Mouse (Mus musculus) gastrocnemius, adult 8-10 months (tissue): ENCODE measurements around the gene Ceacam15. TPM values are rescaled to one million over a fixed set of nuclear protein-coding genes. Genes with fewer than 3 reads are reported as not detected.

ENCODE experiments used
- DNase-seq, 2 experiments: peaks; one replicate each; pipeline ENCODE4 v3.0.0; 2022; ENCODE audit warnings: low spot score in 2 of 2
- total RNA-seq, 4 experiments: library from RNA; stranded (reverse); gene quantifications; 2 replicates each; pipeline ENCODE4 v1.2.4; 2022

Ceacam15 gene
- total RNA-seq, 4 experiments from 2014 or later = not detected

DNA sequence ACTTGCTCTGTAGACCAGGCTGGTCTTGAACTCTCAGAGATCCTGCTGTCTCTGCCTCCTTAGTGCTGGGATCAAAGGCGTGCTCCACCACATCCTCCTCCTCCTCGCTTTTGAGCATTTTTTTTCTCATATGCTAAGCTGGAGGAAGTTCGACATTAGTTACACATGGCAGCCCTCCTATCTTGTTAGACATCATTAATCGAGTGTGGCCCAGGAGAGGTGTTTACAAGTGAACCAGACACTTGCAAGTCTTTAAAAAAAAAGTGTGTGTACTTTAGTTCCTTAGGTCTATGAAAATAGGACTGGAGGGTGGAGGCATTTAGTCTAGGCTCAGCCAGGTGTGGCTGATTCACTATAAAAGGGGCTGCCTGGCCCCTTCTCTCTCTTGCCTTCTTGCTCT lies 44.5 kb downstream of the Ceacam15 start:
- no peak for DNase-seq

DNA sequence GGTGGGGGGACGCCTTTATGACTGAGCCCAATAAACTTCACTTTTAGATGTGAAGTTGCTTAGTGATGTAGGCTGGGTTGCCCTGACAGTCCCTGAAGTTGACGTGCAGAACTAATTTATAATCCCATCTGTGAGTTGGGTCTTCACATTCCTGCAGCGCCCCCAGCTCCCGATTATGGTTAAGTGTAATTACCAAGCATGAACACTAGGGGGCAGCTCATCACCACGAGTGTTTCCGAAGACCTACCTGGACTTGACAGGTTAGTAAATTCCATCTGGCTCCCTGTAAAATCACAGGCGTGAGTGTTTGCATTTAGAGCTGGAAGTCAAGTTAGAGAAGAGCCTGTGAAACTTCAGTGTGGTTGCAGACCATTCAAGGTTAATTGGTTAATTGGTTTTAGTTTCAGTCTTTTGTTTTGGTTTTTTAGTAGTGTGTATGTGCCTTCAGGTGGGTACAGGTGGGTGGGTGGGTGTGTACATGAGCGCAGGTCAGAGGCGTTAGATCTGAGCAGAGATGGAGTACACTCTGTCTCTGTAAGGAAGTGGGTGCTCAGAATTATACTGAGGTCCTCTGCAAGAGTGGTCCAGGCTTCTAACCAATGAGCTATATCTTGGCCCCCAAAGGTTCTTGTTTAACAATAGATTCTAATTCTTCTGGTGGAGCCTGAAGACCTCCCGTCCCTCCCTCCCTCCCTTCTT lies 45.8 kb downstream of the Ceacam15 start:
- DNase-seq = no peak

DNA sequence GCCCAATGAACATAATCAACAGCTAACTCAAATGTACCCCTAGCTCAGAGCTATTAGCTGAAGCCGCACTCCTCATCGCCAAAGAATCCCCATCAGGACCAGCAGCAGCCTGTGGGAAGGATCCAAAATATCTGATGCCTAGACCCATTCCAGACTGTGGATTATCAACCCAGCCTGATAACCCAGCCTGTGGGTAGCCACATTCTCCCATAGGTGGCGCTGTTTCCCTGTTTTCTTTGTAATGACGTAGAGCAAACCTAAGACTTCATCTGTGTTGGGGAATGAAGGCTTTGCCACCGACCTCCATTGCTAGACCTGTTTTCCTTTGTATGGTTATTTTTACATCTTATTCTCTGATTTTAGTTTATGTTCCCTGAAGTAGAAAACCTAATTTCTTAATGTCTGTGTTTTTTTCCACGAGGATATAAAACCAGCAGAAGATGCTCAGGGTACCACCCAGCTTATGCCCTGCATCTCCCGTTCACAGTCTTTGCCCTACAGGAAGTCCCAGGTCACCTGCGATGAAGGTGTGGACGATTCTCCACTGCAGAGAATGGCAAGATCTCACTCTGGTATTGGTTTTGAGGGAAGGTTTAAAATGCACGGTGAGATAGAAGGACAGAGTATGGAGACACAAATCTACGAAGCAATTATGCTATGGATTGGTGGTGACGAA lies 47.3 kb downstream of the Ceacam15 start:
- DNase-seq = no peak

DNA sequence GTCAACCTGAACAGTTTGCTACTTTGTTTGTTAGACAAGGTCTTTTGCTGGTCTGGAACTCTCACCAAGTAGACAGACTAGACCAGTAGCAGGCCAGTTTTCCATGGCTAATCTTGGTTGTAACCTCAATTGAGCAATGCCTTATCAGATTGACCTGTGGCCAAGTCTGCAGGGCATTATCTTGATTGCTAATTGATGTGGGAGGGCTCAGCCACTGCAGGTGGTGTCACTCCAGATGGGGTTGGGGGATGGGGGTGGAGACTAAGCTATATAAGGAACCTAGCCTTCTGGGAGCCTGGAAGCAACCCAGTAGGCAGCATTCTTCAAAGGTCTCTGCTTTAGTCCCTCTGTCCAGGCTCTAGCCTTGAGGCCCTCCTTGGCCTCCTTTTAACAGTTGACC lies 51.8 kb downstream of the Ceacam15 start:
- no peak for DNase-seq

DNA sequence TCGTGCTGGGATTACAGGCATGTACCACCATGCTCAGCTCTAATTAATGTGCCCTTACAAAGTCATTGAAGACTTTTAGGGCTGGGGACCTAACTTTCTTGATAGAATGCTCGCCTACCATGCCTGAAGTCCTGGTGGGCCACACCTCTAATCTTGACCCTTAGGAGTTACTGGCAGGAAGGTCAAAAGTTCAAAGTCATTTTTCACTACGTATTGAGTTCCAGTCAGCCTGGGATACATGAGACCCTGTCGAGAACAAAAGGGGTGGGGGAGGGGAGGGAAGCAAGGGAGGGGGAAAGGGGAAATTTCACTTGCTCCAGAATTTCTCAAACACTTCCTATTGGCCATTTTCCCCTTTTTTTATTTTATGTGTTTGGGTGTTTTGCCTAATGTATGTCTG lies 52.4 kb downstream of the Ceacam15 start:
- no peak for DNase-seq

Other genes with a start within 250 kb of the Ceacam15 start
- 10 to 100 TPM; 54.7 to 73.2 (median 60.1) TPM for gene Tmem160, start 222.9 kb downstream of the Ceacam15 start, total RNA-seq
- gene Npas1, start 198.0 kb downstream of the Ceacam15 start, total RNA-seq = not detected
- gene Arhgap35, start 60.7 kb downstream of the Ceacam15 start, total RNA-seq = 10 to 100 TPM; 18.1 to 27.8 (median 23.0) TPM
- not detected for gene Ceacam9, start 46.2 kb upstream of the Ceacam15 start, total RNA-seq
- 10 to 100 TPM; 37.0 to 54.4 (median 47.1) TPM for gene Ap2s1, start 62.7 kb upstream of the Ceacam15 start, total RNA-seq
- gene Slc1a5, start 105.6 kb upstream of the Ceacam15 start, total RNA-seq = 10 to 100 TPM in 3 of 4 experiments, 1 to 10 TPM in 1; 8.7 to 30.2 (median 14.9) TPM
- 10 to 100 TPM; 11.0 to 15.6 (median 14.0) TPM for gene Strn4, start 140.2 kb upstream of the Ceacam15 start, total RNA-seq
- 10 to 100 TPM; 55.5 to 67.9 (median 62.9) TPM for gene Fkrp, start 141.0 kb upstream of the Ceacam15 start, total RNA-seq
- 1 to 10 TPM; 2.5 to 4.1 (median 3.4) TPM for gene Prkd2, start 167.2 kb upstream of the Ceacam15 start, total RNA-seq
- 1 to 10 TPM in 2 of 4 experiments, under 1 TPM in 2; 0.87 to 1.4 (median 1.1) TPM for gene Dact3, start 199.6 kb upstream of the Ceacam15 start, total RNA-seq
- under 1 TPM in 1 of 4 experiments, not detected in 3; 0.36 TPM for gene Gng8, start 216.1 kb upstream of the Ceacam15 start, total RNA-seq
- under 1 TPM; 0.62 to 0.97 (median 0.93) TPM for gene Ptgir, start 230.8 kb upstream of the Ceacam15 start, total RNA-seq
- 100 to 1,000 TPM; 386 to 534 (median 424) TPM for gene Calm3, start 248.4 kb upstream of the Ceacam15 start, total RNA-seq